Mouse (Mus musculus): ENCODE results near the gene Trpm8. TPM values are rescaled to one million over a fixed set of nuclear protein-coding genes. Genes with fewer than 3 reads are reported as not detected.
A peak's percentile ranks its signal among the peaks of the same experiment; 100 is the strongest.

Gene Trpm8
- polyA plus RNA-seq, 1 experiment from 2014 or later, result not detected

GRCm38 (mm10) chr1:88355025-88355424 is 77.6 kb downstream of the Trpm8 start:
- Histone ChIP-seq H3K27me3 (ENCODE audit: control insufficient read depth, insufficient read depth, low read length) (no peaks in the 10 kb centered on the region), H3K4me1 (ENCODE audit: control insufficient read depth, insufficient read depth, low read length) (no peaks in the 10 kb centered on the region), H3K9ac (ENCODE audit: low read length) (no peak overlapping the region), H3K9me3 (ENCODE audit: control insufficient read depth, low read length) (no peaks in the 10 kb centered on the region), H3K36me3 (ENCODE audit: control insufficient read depth, insufficient read depth, low read length) (no peaks in the 10 kb centered on the region), H3K4me2 (ENCODE audit: low read depth) (no peak overlapping the region), H3K27ac (ENCODE audit: low read depth, low read length) (no peak overlapping the region), H3K4me3 (ENCODE audit: low read depth, low read length) (no peak overlapping the region)
- ATAC-seq (ENCODE audit: insufficient read depth, low FRiP score, low TSS enrichment) (no peak), DNase-seq (ENCODE audit: low spot score) (no peak)
- WGBS, result 94% methylated on average over 12 of the region's 12 CpGs

- H3K4me1 ChIP-seq (ENCODE audit: control insufficient read depth, insufficient read depth, low read length), result no peaks in the 10 kb centered on the region
- DNase-seq (ENCODE audit: low spot score) (no peak), ATAC-seq (ENCODE audit: insufficient read depth, low FRiP score, low TSS enrichment) (no peak)
- no peak overlapping the region for H3K4me3 ChIP-seq (ENCODE audit: low read depth, low read length)
- H3K36me3 ChIP-seq (ENCODE audit: control insufficient read depth, insufficient read depth, low read length), result no peaks in the 10 kb centered on the region
- H3K9me3 ChIP-seq (ENCODE audit: control insufficient read depth, low read length), result no peaks in the 10 kb centered on the region
- 89% methylated on average over 3 of the region's 3 CpGs for WGBS
- H3K4me2 ChIP-seq (ENCODE audit: low read depth), result no peak overlapping the region
- H3K27ac ChIP-seq (ENCODE audit: low read depth, low read length), result no peak overlapping the region
- H3K27me3 ChIP-seq (ENCODE audit: control insufficient read depth, insufficient read depth, low read length), result no peaks in the 10 kb centered on the region
- no peak overlapping the region for H3K9ac ChIP-seq (ENCODE audit: low read length)
Measured at GRCm38 (mm10) chr1:88355681-88356080, 78.2 kb downstream of the Trpm8 start.

GRCm38 (mm10) chr1:88356616-88357015 is 79.2 kb downstream of the Trpm8 start:
- no peaks in the 10 kb centered on the region for H3K27me3 ChIP-seq (ENCODE audit: control insufficient read depth, insufficient read depth, low read length)
- H3K4me1 ChIP-seq (ENCODE audit: control insufficient read depth, insufficient read depth, low read length), result no peaks in the 10 kb centered on the region
- no peak overlapping the region for H3K27ac ChIP-seq (ENCODE audit: low read depth, low read length)
- H3K36me3 ChIP-seq (ENCODE audit: control insufficient read depth, insufficient read depth, low read length), result no peaks in the 10 kb centered on the region
- no peaks in the 10 kb centered on the region for H3K9me3 ChIP-seq (ENCODE audit: control insufficient read depth, low read length)
- WGBS, result 96% methylated on average over 6 of the region's 6 CpGs
- no peak overlapping the region for H3K4me2 ChIP-seq (ENCODE audit: low read depth)
- H3K4me3 ChIP-seq (ENCODE audit: low read depth, low read length), result no peak overlapping the region
- no peak for ATAC-seq (ENCODE audit: insufficient read depth, low FRiP score, low TSS enrichment)
- DNase-seq (ENCODE audit: low spot score), result no peak
- no peak overlapping the region for H3K9ac ChIP-seq (ENCODE audit: low read length)

- WGBS, result 54% methylated on average over 6 of the region's 6 CpGs
- Histone ChIP-seq H3K4me3 (ENCODE audit: low read depth, low read length) (no peak overlapping the region), H3K27me3 (ENCODE audit: control insufficient read depth, insufficient read depth, low read length) (no peaks in the 10 kb centered on the region), H3K27ac (ENCODE audit: low read depth, low read length) (no peak overlapping the region), H3K9ac (ENCODE audit: low read length) (no peak overlapping the region; the same call in 1 of the 2 replicates), H3K36me3 (ENCODE audit: control insufficient read depth, insufficient read depth, low read length) (no peaks in the 10 kb centered on the region), H3K4me1 (ENCODE audit: control insufficient read depth, insufficient read depth, low read length) (no peaks in the 10 kb centered on the region), H3K9me3 (ENCODE audit: control insufficient read depth, low read length) (no peaks in the 10 kb centered on the region), H3K4me2 (ENCODE audit: low read depth) (no peak overlapping the region)
- DNase-seq (ENCODE audit: low spot score) (peak; percentile 75), ATAC-seq (ENCODE audit: insufficient read depth, low FRiP score, low TSS enrichment) (no peak)
Measured at GRCm38 (mm10) chr1:88357458-88358090, 80.1 kb downstream of the Trpm8 start.

- Histone ChIP-seq H3K27me3 (ENCODE audit: control insufficient read depth, insufficient read depth, low read length) (no peaks in the 10 kb centered on the region), H3K4me1 (ENCODE audit: control insufficient read depth, insufficient read depth, low read length) (no peaks in the 10 kb centered on the region), H3K27ac (ENCODE audit: low read depth, low read length) (no peak overlapping the region), H3K9me3 (ENCODE audit: control insufficient read depth, low read length) (no peaks in the 10 kb centered on the region), H3K36me3 (ENCODE audit: control insufficient read depth, insufficient read depth, low read length) (no peaks in the 10 kb centered on the region), H3K4me3 (ENCODE audit: low read depth, low read length) (no peak overlapping the region), H3K9ac (ENCODE audit: low read length) (no peak overlapping the region), H3K4me2 (ENCODE audit: low read depth) (no peak overlapping the region)
- DNase-seq (ENCODE audit: low spot score), result no peak
- ATAC-seq (ENCODE audit: insufficient read depth, low FRiP score, low TSS enrichment), result no peak
- 84% methylated on average over 7 of the region's 7 CpGs for WGBS
Measured at GRCm38 (mm10) chr1:88358102-88358654, 80.7 kb downstream of the Trpm8 start.

- Histone ChIP-seq H3K9ac (ENCODE audit: low read length) (no peak overlapping the region), H3K36me3 (ENCODE audit: control insufficient read depth, insufficient read depth, low read length) (no peaks in the 10 kb centered on the region), H3K4me1 (ENCODE audit: control insufficient read depth, insufficient read depth, low read length) (no peaks in the 10 kb centered on the region), H3K27ac (ENCODE audit: low read depth, low read length) (no peak overlapping the region), H3K27me3 (ENCODE audit: control insufficient read depth, insufficient read depth, low read length) (no peaks in the 10 kb centered on the region), H3K4me3 (ENCODE audit: low read depth, low read length) (no peak overlapping the region), H3K4me2 (ENCODE audit: low read depth) (no peak overlapping the region), H3K9me3 (ENCODE audit: control insufficient read depth, low read length) (no peaks in the 10 kb centered on the region)
- WGBS, result 73% methylated on average over 4 of the region's 4 CpGs
- ATAC-seq (ENCODE audit: insufficient read depth, low FRiP score, low TSS enrichment), result no peak
- DNase-seq (ENCODE audit: low spot score), result no peak
Measured at GRCm38 (mm10) chr1:88361085-88361484, 83.6 kb downstream of the Trpm8 start.

GRCm38 (mm10) chr1:88366881-88367644 is 89.6 kb downstream of the Trpm8 start:
- Histone ChIP-seq H3K4me3 (ENCODE audit: low read depth, low read length) (no peak overlapping the region), H3K9me3 (ENCODE audit: control insufficient read depth, low read length) (no peaks in the 10 kb centered on the region), H3K36me3 (ENCODE audit: control insufficient read depth, insufficient read depth, low read length) (no peaks in the 10 kb centered on the region), H3K9ac (ENCODE audit: low read length) (no peak overlapping the region), H3K4me2 (ENCODE audit: low read depth) (no peak overlapping the region), H3K27me3 (ENCODE audit: control insufficient read depth, insufficient read depth, low read length) (no peaks in the 10 kb centered on the region), H3K27ac (ENCODE audit: low read depth, low read length) (no peak overlapping the region), H3K4me1 (ENCODE audit: control insufficient read depth, insufficient read depth, low read length) (no peaks in the 10 kb centered on the region)
- no peak for ATAC-seq (ENCODE audit: insufficient read depth, low FRiP score, low TSS enrichment)
- 79% methylated on average over 11 of the region's 11 CpGs for WGBS
- DNase-seq (ENCODE audit: low spot score), result no peak

- Histone ChIP-seq H3K9ac (ENCODE audit: low read length) (no peak overlapping the region), H3K9me3 (ENCODE audit: control insufficient read depth, low read length) (peaks cover 3% of the 10 kb centered on the region; the same call in 1 of the 2 replicates), H3K27ac (ENCODE audit: low read depth, low read length) (no peak overlapping the region), H3K36me3 (ENCODE audit: control insufficient read depth, insufficient read depth, low read length) (no peaks in the 10 kb centered on the region), H3K27me3 (ENCODE audit: control insufficient read depth, insufficient read depth, low read length) (no peaks in the 10 kb centered on the region), H3K4me3 (ENCODE audit: low read depth, low read length) (no peak overlapping the region), H3K4me1 (ENCODE audit: control insufficient read depth, insufficient read depth, low read length) (no peaks in the 10 kb centered on the region), H3K4me2 (ENCODE audit: low read depth) (no peak overlapping the region)
- ATAC-seq (ENCODE audit: insufficient read depth, low FRiP score, low TSS enrichment) (no peak), DNase-seq (ENCODE audit: low spot score) (no peak)
- WGBS, result 87% methylated on average over 1 of the region's 1 CpGs
Measured at GRCm38 (mm10) chr1:88378446-88378845, 101.0 kb downstream of the Trpm8 start.

- Histone ChIP-seq H3K27ac (ENCODE audit: low read depth, low read length) (no peak overlapping the region), H3K4me2 (ENCODE audit: low read depth) (no peak overlapping the region), H3K9me3 (ENCODE audit: control insufficient read depth, low read length) (no peaks in the 10 kb centered on the region), H3K36me3 (ENCODE audit: control insufficient read depth, insufficient read depth, low read length) (no peaks in the 10 kb centered on the region), H3K27me3 (ENCODE audit: control insufficient read depth, insufficient read depth, low read length) (no peaks in the 10 kb centered on the region), H3K9ac (ENCODE audit: low read length) (no peak overlapping the region), H3K4me1 (ENCODE audit: control insufficient read depth, insufficient read depth, low read length) (no peaks in the 10 kb centered on the region), H3K4me3 (ENCODE audit: low read depth, low read length) (no peak overlapping the region)
- DNase-seq (ENCODE audit: low spot score) (no peak), ATAC-seq (ENCODE audit: insufficient read depth, low FRiP score, low TSS enrichment) (no peak)
- WGBS, result 65% methylated on average over 4 of the region's 4 CpGs
Measured at GRCm38 (mm10) chr1:88391632-88392031, 114.2 kb downstream of the Trpm8 start.

Measured in neural tube, embryonic 11.5 days (tissue).